Mouse (Mus musculus) MEL (cell line): ENCODE data around the gene Prss12. TPM values are rescaled to one million over a fixed set of nuclear protein-coding genes. Genes with fewer than 3 reads are reported as not detected.

Experiments used
- DNase-seq: peaks from one replicate; pipeline ENCODE4 v3.0.0; 2011; ENCODE audit warnings: low read depth, low spot score
- H3K27ac ChIP-seq: 2 replicates; pipeline ENCODE4 v1.5.1; 2012; ENCODE audit warnings: low read depth, mild to moderate bottlenecking, control low read depth, low read length, moderate library complexity; ENCODE audit not compliant: control insufficient read depth
- H3K27me3 ChIP-seq, 2 experiments: fragments of 150-350 bp in 1 of 2; sonication (generic) in 1 of 2; 2 replicates each; pipeline ENCODE4 v1.6.1; 2012; ENCODE audit warnings: low read length in 2 of 2, mild to moderate bottlenecking in 2 of 2, improper control_type of control experiment in 1 of 2, moderate library complexity in 1 of 2; ENCODE audit not compliant: insufficient read depth in 2 of 2, control insufficient read depth in 1 of 2
- H3K36me3 ChIP-seq, 2 experiments: 2 replicates each; pipeline ENCODE4 v1.6.1; 2012 to 2014; ENCODE audit warnings: low read length in 2 of 2, improper control_type of control experiment in 1 of 2, inconsistent platforms in 1 of 2, mild to moderate bottlenecking in 1 of 2; ENCODE audit not compliant: insufficient read depth in 2 of 2, control insufficient read depth in 1 of 2
- H3K4me1 ChIP-seq, 2 experiments: fragments of 150-350 bp in 1 of 2; sonication (generic) in 1 of 2; 2 replicates each; pipeline ENCODE4 v1.6.1; 2012; ENCODE audit warnings: low read length in 2 of 2, improper control_type of control experiment in 1 of 2, mild to moderate bottlenecking in 1 of 2; ENCODE audit not compliant: insufficient read depth in 2 of 2, control insufficient read depth in 1 of 2
- H3K4me3 ChIP-seq, 2 experiments: fragments of 150-350 bp in 1 of 2; sonication (generic) in 1 of 2; 2 replicates each; pipeline ENCODE4 v1.5.1; 2012; ENCODE audit warnings: low read depth in 2 of 2, low read length in 2 of 2, mild to moderate bottlenecking in 2 of 2, moderate library complexity in 2 of 2, control low read depth in 1 of 2, improper control_type of control experiment in 1 of 2; ENCODE audit not compliant: control insufficient read depth in 1 of 2, insufficient read depth in 1 of 2
- H3K79me2 ChIP-seq: 2 replicates; pipeline ENCODE4 v1.6.1; 2012; ENCODE audit warnings: mild to moderate bottlenecking, low read length, moderate library complexity; ENCODE audit not compliant: control insufficient read depth, poor library complexity, insufficient read depth
- H3K9ac ChIP-seq: 2 replicates; pipeline ENCODE4 v1.6.1; 2012; ENCODE audit warnings: low read depth, mild to moderate bottlenecking, control low read depth, low read length, moderate library complexity; ENCODE audit not compliant: control insufficient read depth, poor library complexity, severe bottlenecking
- H3K9me3 ChIP-seq: fragments of 150-350 bp; sonication (generic); replicated peaks from 2 replicates; pipeline ENCODE4 v1.6.1; 2012; ENCODE audit warnings: mild to moderate bottlenecking, low read length, improper control_type of control experiment, moderate library complexity; ENCODE audit not compliant: insufficient read depth
- CHD1 ChIP-seq: IDR thresholded peaks from 2 replicates; pipeline ENCODE4 v1.6.1; 2012; ENCODE audit warnings: low read depth, mild to moderate bottlenecking, inconsistent platforms, low read length, improper control_type of control experiment
- EP300 ChIP-seq, 2 experiments: IDR thresholded peaks; 2 replicates each; pipeline ENCODE4 v1.6.1; 2011; ENCODE audit warnings: improper control_type of control experiment in 2 of 2, low read length in 2 of 2, low read depth in 1 of 2, mild to moderate bottlenecking in 1 of 2
- GATA1 ChIP-seq: IDR thresholded peaks from 2 replicates; pipeline ENCODE4 v1.6.1; 2011; ENCODE audit warnings: low read depth, low read length, improper control_type of control experiment
- KAT2A ChIP-seq: conservative IDR thresholded peaks from 2 replicates; pipeline ENCODE4 v1.6.1; 2012; ENCODE audit warnings: low read depth, low read length, improper control_type of control experiment, inconsistent platforms
- MAFK ChIP-seq: IDR thresholded peaks from 2 replicates; pipeline ENCODE4 v1.6.1; 2011; ENCODE audit warnings: low read depth, mild to moderate bottlenecking, low read length, improper control_type of control experiment, borderline replicate concordance
- MAX ChIP-seq: IDR thresholded peaks from 2 replicates; pipeline ENCODE4 v1.6.1; 2011; ENCODE audit warnings: low read length, improper control_type of control experiment
- MEF2A ChIP-seq: IDR thresholded peaks from 2 replicates; pipeline ENCODE4 v1.6.1; 2014; ENCODE audit warnings: low read depth, mild to moderate bottlenecking, inconsistent platforms, low read length, improper control_type of control experiment; ENCODE audit not compliant: poor library complexity, insufficient replicate concordance, severe bottlenecking; ENCODE audit errors: extremely low read depth
- MXI1 ChIP-seq: IDR thresholded peaks from 2 replicates; pipeline ENCODE4 v1.6.1; 2011; ENCODE audit warnings: mild to moderate bottlenecking, low read depth, low read length, improper control_type of control experiment
- MYB ChIP-seq: IDR thresholded peaks from 2 replicates; pipeline ENCODE4 v1.6.1; 2011; ENCODE audit warnings: mild to moderate bottlenecking, low read depth, low read length, improper control_type of control experiment
- POLR2AphosphoS5 ChIP-seq: IDR thresholded peaks from 2 replicates; pipeline ENCODE4 v1.6.1; 2012; ENCODE audit warnings: low read depth, borderline replicate concordance, mild to moderate bottlenecking, inconsistent platforms, low read length, moderate library complexity, mixed read lengths
- RAD21 ChIP-seq: IDR thresholded peaks from 2 replicates; pipeline ENCODE4 v1.6.1; 2011; ENCODE audit warnings: mild to moderate bottlenecking, low read depth, low read length, improper control_type of control experiment
- RCOR1 ChIP-seq: IDR thresholded peaks from 2 replicates; pipeline ENCODE4 v1.6.1; 2012; ENCODE audit warnings: low read depth, mild to moderate bottlenecking, inconsistent platforms, low read length, improper control_type of control experiment
- SIN3A ChIP-seq: IDR thresholded peaks from 2 replicates; pipeline ENCODE4 v1.6.1; 2012; ENCODE audit warnings: low read length, improper control_type of control experiment, inconsistent platforms
- TBP ChIP-seq: IDR thresholded peaks from 2 replicates; pipeline ENCODE4 v1.8.0; 2011; ENCODE audit warnings: low read depth, low read length, improper control_type of control experiment
- TCF12 ChIP-seq: IDR thresholded peaks from 2 replicates; pipeline ENCODE4 v1.6.1; 2014; ENCODE audit warnings: low read depth, mild to moderate bottlenecking, inconsistent platforms, low read length, improper control_type of control experiment, moderate library complexity
- ZKSCAN1 ChIP-seq: IDR thresholded peaks from 2 replicates; pipeline ENCODE4 v1.6.1; 2012; ENCODE audit warnings: low read depth, mild to moderate bottlenecking, inconsistent platforms, low read length, improper control_type of control experiment, moderate library complexity
- ZMIZ1 ChIP-seq: IDR thresholded peaks from 2 replicates; pipeline ENCODE4 v1.6.1; 2012; ENCODE audit warnings: low read depth, mild to moderate bottlenecking, inconsistent platforms, low read length, improper control_type of control experiment, moderate library complexity
- ZNF384 ChIP-seq: IDR thresholded peaks from 2 replicates; pipeline ENCODE4 v1.6.1; 2012; ENCODE audit warnings: low read depth, mild to moderate bottlenecking, inconsistent platforms, low read length, improper control_type of control experiment
- polyA plus RNA-seq, 2 experiments: library from polyadenylated mRNA; stranded (reverse) in 1 of 2; unstranded in 1 of 2; fragments of >175 nt in 1 of 2; fragments of >200 nt in 1 of 2; gene quantifications; 2 replicates each; pipeline versions ENCODE4 v1.2.1 to v1.2.4; 2012; ENCODE audit warnings: low replicate concordance in 2 of 2, low read depth in 1 of 2; ENCODE audit not compliant: insufficient read length in 2 of 2, insufficient read depth in 1 of 2, missing spikeins in 1 of 2
- total RNA-seq: library from RNA; depleted of rRNA; stranded (reverse); fragments of 300-350 nt; gene quantifications from 2 replicates; pipeline ENCODE4 v1.2.3, GENCODE M21; 2012; rRNA removed

Gene Prss12
- total RNA-seq (0.23 and 0.29 TPM in 2 replicates), polyA plus RNA-seq (not detected)

- Histone ChIP-seq H3K9ac (no peak within 1 kb of the TSS), H3K9me3 (no peaks in the 10 kb centered on the region), H3K4me3 (no peak within 1 kb of the TSS), H3K27me3 (no peaks in the 10 kb centered on the region; a peak in 1 of 4 replicates), H3K4me1 (no peaks in the 10 kb centered on the region), H3K36me3 (no peaks in the 10 kb centered on the region), H3K27ac (no peak within 1 kb of the TSS), H3K79me2 (no peaks in the 10 kb centered on the region)
- no peak for TF ChIP-seq POLR2AphosphoS5
- no peak for TF ChIP-seq MEF2A
- no peak for TF ChIP-seq SIN3A
- no peak for TF ChIP-seq ZMIZ1
- TF ChIP-seq TBP = no peak
- TF ChIP-seq ZKSCAN1 = no peak
- no peak for TF ChIP-seq RCOR1
- no peak for TF ChIP-seq CHD1
- no peak for TF ChIP-seq KAT2A
- no peak for TF ChIP-seq TCF12
- TF ChIP-seq EP300 (IDR thresholded peaks at IDR 0.05; ENCODE audit: low read depth in 1 of 2, low read length in 2 of 2) = no peak
- no peak for TF ChIP-seq ZNF384
- TF ChIP-seq RAD21 = no peak
- TF ChIP-seq GATA1 = no peak
- no peak for TF ChIP-seq MAFK
- TF ChIP-seq MAX = no peak
- no peak for TF ChIP-seq MYB
- DNase-seq = no peak
Measured at GRCm38 (mm10) chr3:123446708-123447537, at the start of gene Prss12. Gene Prss12, plus strand, starts transcription at chr3:123446913.

GRCm38 (mm10) chr3:123397562-123398481 lies 48.9 kb upstream of the Prss12 start:
- Histone ChIP-seq H3K9ac (no peak overlapping the region), H3K79me2 (no peaks in the 10 kb centered on the region), H3K4me1 (no peaks in the 10 kb centered on the region), H3K27ac (no peak overlapping the region), H3K27me3 (peaks cover 4 to 8% of the 10 kb centered on the region in 2 experiments; a peak in 3 of 4 replicates), H3K9me3 (no peaks in the 10 kb centered on the region), H3K36me3 (no peaks in the 10 kb centered on the region), H3K4me3 (no peak overlapping the region)
- DNase-seq = no peak
- no peak for TF ChIP-seq TBP
- TF ChIP-seq MXI1 = no peak
- TF ChIP-seq ZMIZ1 = no peak
